Mouse (Mus musculus) naive thymus-derived CD4-positive, alpha-beta T cell, adult 2 months (primary cell): ENCODE measurements around the gene Olfr5.
"Not testable (repeated sequence)": the region's sequence is repeated elsewhere in the genome, so short reads cannot be mapped to it uniquely, and the experiment has no call there.

Source experiments
- DNase-seq: peaks from one replicate; pipeline ENCODE4 v3.0.0-alpha.2; 2011; ENCODE audit warnings: low read depth

Gene Olfr5

DNA sequence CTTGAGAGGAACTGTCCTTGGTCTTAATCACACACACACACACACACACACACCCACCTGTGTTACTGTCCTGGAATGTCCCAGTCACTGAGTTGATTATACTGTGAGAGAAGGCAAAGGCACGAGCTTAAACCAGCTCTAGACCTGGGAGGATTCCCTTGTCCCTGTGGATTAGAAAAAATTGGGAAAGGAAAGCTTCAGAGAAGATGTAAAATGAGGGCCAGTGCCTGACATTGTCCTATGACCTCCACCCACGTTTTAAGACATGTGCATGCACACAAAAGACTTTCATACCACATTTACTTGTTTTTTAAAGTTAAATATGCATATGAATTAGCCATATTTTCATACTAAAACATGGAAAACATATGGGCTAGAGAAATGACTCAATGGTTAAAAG is at the start of gene Olfr5:
Gene Olfr5, minus strand, starts transcription at position 101 of the 400 bp plus-strand sequence.
- DNase-seq: no peak

- DNase-seq: peak; percentile 6
These were observed 39.4 kb upstream of the Olfr5 start for GRCm38 (mm10) chr7:6526141-6526540.

DNA sequence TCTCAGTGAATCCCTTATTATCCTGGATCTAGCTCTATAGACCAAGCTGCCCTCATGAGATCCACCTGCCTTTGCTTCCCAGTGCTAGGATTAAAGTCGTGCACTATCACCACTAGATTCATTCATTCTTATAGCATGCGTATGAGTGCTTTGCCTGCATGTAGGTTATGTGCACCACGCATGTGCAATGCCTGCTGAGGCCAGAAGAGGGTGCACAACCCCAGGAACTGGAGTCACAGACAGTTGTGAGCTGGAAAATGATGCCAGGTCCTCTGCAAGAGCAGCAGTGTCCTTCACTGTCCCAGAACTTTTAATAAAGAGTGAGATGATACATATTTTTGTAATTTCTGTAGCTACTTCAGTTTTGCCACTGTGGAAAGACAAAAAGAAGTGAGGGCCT is 38.3 kb upstream of the Olfr5 start:
- no peak for DNase-seq

DNA sequence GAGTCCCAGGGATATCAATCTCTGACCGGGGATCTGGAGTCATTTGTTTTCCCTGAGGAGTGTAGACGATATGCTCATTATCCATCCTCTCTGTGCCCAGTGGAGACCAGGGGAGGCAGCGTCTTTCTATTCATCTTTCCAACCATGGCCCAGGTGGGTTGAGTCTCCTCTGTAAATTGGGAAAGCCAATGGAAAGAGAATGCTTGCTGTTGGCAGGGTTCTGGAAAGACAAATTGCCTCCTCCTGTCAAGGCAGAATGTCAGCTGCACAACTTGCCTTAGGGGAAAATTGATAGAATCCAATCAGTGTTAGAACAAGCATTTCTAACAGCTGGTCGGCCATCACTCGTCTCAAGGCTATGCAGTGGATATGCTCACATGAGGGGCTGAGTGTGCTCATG is 36.1 kb upstream of the Olfr5 start, which contains the start of gene Olfr1349:
Gene Olfr1349, minus strand, starts transcription at position 101 of the 400 bp plus-strand sequence.
- no peak for DNase-seq

DNA sequence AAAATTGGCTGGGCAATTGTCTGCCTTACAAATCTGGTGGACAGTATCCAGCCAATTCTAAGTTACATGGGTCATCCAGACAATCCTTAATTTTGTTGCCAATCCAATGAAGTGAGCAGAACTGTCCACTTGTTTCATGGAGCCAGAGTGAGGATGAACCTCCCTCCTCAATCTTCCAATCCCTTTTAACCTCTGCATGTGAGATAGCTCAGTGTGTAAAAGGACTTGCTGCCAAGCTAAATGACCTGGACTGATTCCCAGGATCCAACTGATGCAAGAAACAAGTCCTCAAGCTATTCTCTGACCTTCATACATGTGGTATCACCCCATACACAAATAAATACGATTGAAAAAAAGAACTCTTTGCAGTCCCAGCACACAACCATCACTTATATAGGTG is 34.9 kb upstream of the Olfr5 start:
- no peak for DNase-seq

DNA sequence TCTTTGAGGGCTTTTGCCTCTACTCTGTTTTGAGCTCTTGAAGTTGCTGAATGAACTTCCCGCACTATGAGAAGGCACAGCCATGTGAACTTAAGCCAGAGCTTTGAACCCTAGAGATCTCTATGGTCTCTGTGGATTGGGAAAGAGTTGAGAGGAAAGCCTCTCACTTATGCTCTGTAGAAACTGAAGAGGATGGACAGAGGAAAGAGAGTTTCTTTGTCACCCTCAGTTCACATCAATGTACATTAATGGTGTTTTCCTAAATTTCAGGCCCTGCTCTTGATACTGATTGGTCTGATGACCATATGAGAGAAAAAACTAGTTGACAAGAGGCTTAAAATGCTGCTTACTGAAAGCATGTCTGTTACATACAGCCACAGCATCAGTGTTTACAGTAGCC is 21.9 kb upstream of the Olfr5 start, which contains the start of gene Olfr1348:
Gene Olfr1348, minus strand, starts transcription at position 101 of the 400 bp plus-strand sequence.
- no peak for DNase-seq

- no peak for DNase-seq
These were observed 12.9 kb upstream of the Olfr5 start, which contains the start of gene Olfr1347 for GRCm38 (mm10) chr7:6499655-6500054. Gene Olfr1347, minus strand, starts transcription at chr7:6499755.

- DNase-seq: not testable (repeated sequence)
These were observed 9.1 kb downstream of the Olfr5 start for GRCm38 (mm10) chr7:6477633-6478032.

GRCm38 (mm10) chr7:6466951-6467350 is 19.8 kb downstream of the Olfr5 start, which contains the start of gene Olfr1346:
Gene Olfr1346, plus strand, starts transcription at chr7:6467101.
- no peak for DNase-seq

DNA sequence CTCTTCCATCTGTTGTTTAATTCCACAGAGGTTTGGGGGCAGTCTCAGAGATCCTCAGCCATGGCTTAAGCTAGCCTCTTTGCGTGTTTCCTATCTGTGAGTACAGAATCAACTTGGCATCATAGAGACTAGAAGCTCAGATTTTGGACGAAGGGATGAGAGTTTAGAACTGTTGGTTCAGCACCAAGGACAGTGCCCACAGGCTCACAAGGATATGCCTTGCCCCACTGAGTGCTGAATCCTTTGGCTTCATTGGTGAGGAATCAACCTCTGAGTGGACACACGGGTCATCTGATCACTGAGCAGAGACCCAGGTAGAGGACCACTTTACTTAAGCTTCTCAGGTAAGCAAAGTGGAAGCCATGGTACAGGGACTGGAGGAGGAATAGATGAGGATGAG is 30.3 kb downstream of the Olfr5 start:
- no peak for DNase-seq

DNA sequence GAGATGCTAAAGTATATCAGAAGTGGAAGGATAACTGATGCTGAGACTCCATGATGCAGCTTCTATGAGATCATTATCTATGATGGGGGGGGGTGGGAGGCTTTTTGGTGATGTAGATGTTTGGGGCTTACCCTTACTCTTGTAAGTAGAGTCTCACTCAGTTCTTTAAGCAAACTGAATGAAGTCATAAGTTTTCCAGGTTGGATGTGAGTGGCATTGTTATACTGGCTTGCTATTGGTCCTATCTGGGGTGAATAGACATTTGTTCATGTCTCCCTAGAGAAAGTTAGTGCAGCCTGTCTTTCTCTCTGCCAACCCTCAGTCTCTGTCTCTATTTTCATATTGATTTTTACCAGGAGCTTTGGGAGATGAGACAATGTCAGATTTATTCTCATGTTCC is 30.9 kb downstream of the Olfr5 start, which contains the start of gene Olfr1336:
Gene Olfr1336, plus strand, starts transcription at position 301 of the 400 bp plus-strand sequence.
- DNase-seq: no peak

GRCm38 (mm10) chr7:6447771-6448170 is 39.0 kb downstream of the Olfr5 start:
- DNase-seq: no peak

DNA sequence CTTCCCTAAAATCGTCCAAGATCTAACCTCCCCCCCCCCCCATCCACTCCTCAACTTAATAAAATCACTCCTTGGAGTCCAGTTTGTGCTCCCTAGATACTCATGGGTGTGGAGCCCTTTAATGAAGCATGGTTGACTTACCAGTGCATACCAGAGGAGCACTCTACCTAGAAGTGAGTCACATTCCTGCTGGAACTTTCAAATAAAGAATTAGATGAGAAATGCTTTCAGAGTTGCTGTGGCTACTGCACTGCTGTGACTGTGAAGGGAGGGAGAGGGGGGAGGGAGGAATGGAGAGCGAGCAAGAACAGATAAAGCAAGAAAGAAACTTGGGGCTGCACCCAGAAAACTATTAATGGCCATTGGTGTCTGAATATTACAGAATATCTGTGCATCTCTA is 45.6 kb downstream of the Olfr5 start:
- DNase-seq: no peak

GRCm38 (mm10) chr7:6438388-6438787 is 48.4 kb downstream of the Olfr5 start, which contains the start of gene Olfr1344:
Gene Olfr1344, plus strand, starts transcription at chr7:6438688.
- no peak for DNase-seq

GRCm38 (mm10) chr7:6430342-6430741 is 56.4 kb downstream of the Olfr5 start:
- peak; percentile 59 for DNase-seq

- DNase-seq: no peak
These were observed 57.4 kb downstream of the Olfr5 start for GRCm38 (mm10) chr7:6429381-6429780.
